8 mouse cellular contexts compared by ENCODE assay signal in the genomic region with DNA sequence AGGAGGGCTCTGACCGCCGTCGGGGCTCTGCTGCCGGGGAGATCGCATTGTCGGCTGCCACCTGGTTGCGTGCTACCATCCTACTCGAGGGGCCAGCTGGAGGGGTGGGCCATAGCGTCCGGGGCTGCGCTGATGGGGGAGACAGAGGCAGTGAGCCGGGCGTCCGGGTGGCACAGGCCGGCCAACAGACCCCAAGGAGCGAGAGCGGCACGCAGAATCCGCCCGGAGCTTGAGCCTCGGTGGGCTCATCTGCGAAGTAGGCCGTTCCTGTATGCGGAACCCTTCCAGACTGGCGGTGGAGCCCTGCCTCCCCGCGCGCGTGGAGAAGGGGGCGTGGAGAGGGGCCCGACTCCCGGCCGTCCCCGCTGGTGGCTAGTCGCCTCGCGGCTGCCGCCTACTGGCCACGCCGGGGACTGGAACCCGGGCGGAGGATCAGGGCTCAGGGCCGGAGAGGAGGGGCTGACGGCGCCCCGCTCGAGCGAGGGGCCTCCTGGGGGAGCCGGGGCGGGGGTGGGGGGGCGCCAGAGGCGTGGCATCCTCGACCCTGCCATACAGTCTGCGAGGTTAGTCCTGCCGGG. TPM values are rescaled to one million over a fixed set of nuclear protein-coding genes. Genes with fewer than 3 reads are reported as not detected.
DNase-seq lines count a peak whose midpoint lies in the region; ATAC-seq and TF ChIP-seq lines count a peak whose summit lies in the region.

No protein-coding gene starts in this region.

- peak overlapping the region; percentile 84 for H3K9ac ChIP-seq in ES-Bruce4 (ENCODE audit: low read depth, poor library complexity, severe bottlenecking)
- peak overlapping the region; percentile 73 for H3K9ac ChIP-seq in forebrain, embryonic 13.5 days
- peak overlapping the region; percentile 74 for H3K9ac ChIP-seq in liver, embryonic 16.5 days (ENCODE audit: low read depth, low read length)
- peak overlapping the region; percentile 73 for H3K9ac ChIP-seq in neural tube, embryonic 12.5 days
- peak overlapping the region; percentile 83 for H3K9ac ChIP-seq in stomach, postnatal 0 days (ENCODE audit: low read length)

- no peak for TF ChIP-seq EP300 in ES-Bruce4 (IDR thresholded peaks at IDR 0.05; ENCODE audit: insufficient read depth, low read depth, low read length)
- no peak for TF ChIP-seq EP300 in stomach, postnatal 0 days (optimal IDR thresholded peaks at IDR 0.05)

- H3K27me3 ChIP-seq in ES-Bruce4 (ENCODE audit: control insufficient read depth, insufficient read depth, low read length, poor library complexity, severe bottlenecking): no peaks in the 10 kb centered on the region; the same call in 1 of the 2 replicates
- peaks cover 23% of the 10 kb centered on the region for H3K27me3 ChIP-seq in forebrain, embryonic 13.5 days
- H3K27me3 ChIP-seq in liver, embryonic 16.5 days (ENCODE audit: control insufficient read depth, insufficient read depth, low read depth, low read length): peaks cover 26% of the 10 kb centered on the region
- H3K27me3 ChIP-seq in neural tube, embryonic 12.5 days (replicated peaks): peaks cover 30% of the 10 kb centered on the region; the same call in 1 of the 2 replicates
- H3K27me3 ChIP-seq in stomach, postnatal 0 days (ENCODE audit: control insufficient read depth, insufficient read depth, low read length): no peaks in the 10 kb centered on the region

- no peak overlapping the region for H3K27ac ChIP-seq in ES-Bruce4 (ENCODE audit: insufficient read depth, low read length)
- H3K27ac ChIP-seq in forebrain, embryonic 13.5 days: peak overlapping the region; percentile 80
- peak overlapping the region; percentile 87 for H3K27ac ChIP-seq in liver, embryonic 16.5 days (ENCODE audit: low read length)
- H3K27ac ChIP-seq in neural tube, embryonic 12.5 days: 0 out of 2 replicates have a peak overlapping the region, but pooled peaks have one; percentile 65
- peak overlapping the region; percentile 99 for H3K27ac ChIP-seq in stomach, postnatal 0 days (replicated peaks)

- H3K4me1 ChIP-seq in ES-Bruce4 (ENCODE audit: control insufficient read depth, insufficient read depth, low read length): peaks cover 1% of the 10 kb centered on the region
- H3K4me1 ChIP-seq in forebrain, embryonic 13.5 days: peaks cover 35% of the 10 kb centered on the region
- H3K4me1 ChIP-seq in liver, embryonic 16.5 days (ENCODE audit: control insufficient read depth, low read depth, low read length): peaks cover 7% of the 10 kb centered on the region
- peaks cover 26% of the 10 kb centered on the region for H3K4me1 ChIP-seq in neural tube, embryonic 12.5 days
- peaks cover 15% of the 10 kb centered on the region for H3K4me1 ChIP-seq in stomach, postnatal 0 days (replicated peaks; ENCODE audit: control insufficient read depth, insufficient read depth)

- intact Hi-C loops in heart, postnatal 10 days (cut with DNase I): loop anchor here (1.0 to 5.0 kb wide), 5 partner anchors 46 to 198 kb away; no protein-coding TSS in a partner anchor

- DNase-seq in heart, postnatal 10 days: peak; percentile 96 to 97
- peak; percentile 97 for DNase-seq in kidney, postnatal 4 days
- DNase-seq in stomach, postnatal 0 days (ENCODE audit: low spot score): peak; percentile 94

- peak overlapping the region; percentile 74 for H3K4me3 ChIP-seq in ES-Bruce4 (ENCODE audit: low read depth, low read length)
- H3K4me3 ChIP-seq in forebrain, embryonic 13.5 days: peak overlapping the region; percentile 69
- peak overlapping the region; percentile 86 for H3K4me3 ChIP-seq in liver, embryonic 16.5 days (ENCODE audit: low read depth, low read length)
- peak overlapping the region; percentile 68 for H3K4me3 ChIP-seq in neural tube, embryonic 12.5 days
- H3K4me3 ChIP-seq in stomach, postnatal 0 days (ENCODE audit: low read depth, low read length): peak overlapping the region; percentile 73

- WGBS in forebrain, embryonic 13.5 days: under 1% methylated on average over 40 of the region's 55 CpGs
- WGBS in liver, embryonic 16.5 days (ENCODE audit: insufficient replicate concordance): under 1% methylated on average over 54 of the region's 55 CpGs
- under 1% methylated on average over 54 of the region's 55 CpGs for WGBS in neural tube, embryonic 12.5 days
- WGBS in stomach, postnatal 0 days: 0% methylated on average over 46 of the region's 55 CpGs

- peak overlapping the region; percentile 93 for H3K4me2 ChIP-seq in forebrain, embryonic 13.5 days
- peak overlapping the region; percentile 100 for H3K4me2 ChIP-seq in liver, embryonic 16.5 days (ENCODE audit: low read depth, low read length)
- H3K4me2 ChIP-seq in neural tube, embryonic 12.5 days (replicated peaks): peak overlapping the region; percentile 99
- H3K4me2 ChIP-seq in stomach, postnatal 0 days (replicated peaks; ENCODE audit: low read depth): peak overlapping the region; percentile 96

- TF ChIP-seq CTCF in ES-Bruce4 (IDR thresholded peaks at IDR 0.05; ENCODE audit: low read depth, low read length): peak; percentile 52
- TF ChIP-seq CTCF in stomach, postnatal 0 days (IDR thresholded peaks at IDR 0.05; ENCODE audit: low read depth): peak; percentile 88

- ATAC-seq in cerebellum, adult (ENCODE audit: insufficient number of reproducible peaks, low FRiP score, low TSS enrichment): peak; percentile 47; the same call in 1 of the 2 replicates
- ATAC-seq in forebrain, embryonic 13.5 days: peak; percentile 75
- ATAC-seq in liver, embryonic 16.5 days (ENCODE audit: low read depth): peak; percentile 73
- peak; percentile 82 for ATAC-seq in neural tube, embryonic 12.5 days (ENCODE audit: low FRiP score, low read depth)
- peak; percentile 82 for ATAC-seq in stomach, postnatal 0 days (ENCODE audit: low FRiP score, low TSS enrichment)

- TF ChIP-seq POLR2A in ES-Bruce4 (IDR thresholded peaks at IDR 0.05; ENCODE audit: insufficient read depth, low read length): no peak

- no peaks in the 10 kb centered on the region for H3K36me3 ChIP-seq in ES-Bruce4 (ENCODE audit: control insufficient read depth, insufficient read depth, low read length, poor library complexity, severe bottlenecking)
- no peaks in the 10 kb centered on the region for H3K36me3 ChIP-seq in forebrain, embryonic 13.5 days (ENCODE audit: poor library complexity, severe bottlenecking)
- no peaks in the 10 kb centered on the region for H3K36me3 ChIP-seq in liver, embryonic 16.5 days (ENCODE audit: control insufficient read depth, insufficient read depth)
- no peaks in the 10 kb centered on the region for H3K36me3 ChIP-seq in neural tube, embryonic 12.5 days
- no peaks in the 10 kb centered on the region for H3K36me3 ChIP-seq in stomach, postnatal 0 days (ENCODE audit: control insufficient read depth, insufficient read depth, low read length)

- no peaks in the 10 kb centered on the region for H3K9me3 ChIP-seq in ES-Bruce4 (replicated peaks; ENCODE audit: control insufficient read depth, insufficient read depth, low read length, poor library complexity, severe bottlenecking)
- H3K9me3 ChIP-seq in forebrain, embryonic 13.5 days (replicated peaks): no peaks in the 10 kb centered on the region
- no peaks in the 10 kb centered on the region for H3K9me3 ChIP-seq in liver, embryonic 16.5 days (replicated peaks; ENCODE audit: control insufficient read depth, low read length)
- H3K9me3 ChIP-seq in neural tube, embryonic 12.5 days: no peaks in the 10 kb centered on the region
- H3K9me3 ChIP-seq in stomach, postnatal 0 days (ENCODE audit: control insufficient read depth, low read length): no peaks in the 10 kb centered on the region

RNA-seq across cellular contexts. Expression of a gene that starts 0.5 kb away (rescaled TPM):
- 1.9 and 2.8 TPM in 2 replicates for polyA plus RNA-seq in ES-Bruce4 (2011; ENCODE audit: insufficient read depth, insufficient read length, low read depth, missing spikeins)
- polyA plus RNA-seq in forebrain, embryonic 13.5 days (2015; fragmentation: Nextera tagmentation; extraction: Ambion mirVana): 1.3 and 1.5 TPM in 2 replicates
- 1 to 10 TPM; 1.2 to 1.5 TPM for total RNA-seq in heart, postnatal 10 days (2021)
- 0.72 and 0.77 TPM in 2 replicates for polyA plus RNA-seq in liver, embryonic 16.5 days (2015; fragmentation: Nextera tagmentation; extraction: Ambion mirVana)
- 3.0 and 3.6 TPM in 2 replicates for polyA plus RNA-seq in neural tube, embryonic 12.5 days (2016; fragmentation: Nextera tagmentation; extraction: Ambion mirVana)
- 7.3 and 8.4 TPM in 2 replicates for polyA plus RNA-seq in stomach, postnatal 0 days (2015; fragmentation: Nextera tagmentation; extraction: Ambion mirVana)

RNA-seq across cellular contexts. Expression of a gene that starts 3.6 kb away (rescaled TPM):
- not detected in 2 replicates for polyA plus RNA-seq in ES-Bruce4 (2011; ENCODE audit: insufficient read depth, insufficient read length, low read depth, missing spikeins)
- polyA plus RNA-seq in forebrain, embryonic 13.5 days (2015; fragmentation: Nextera tagmentation; extraction: Ambion mirVana): not detected in 2 replicates
- not detected for total RNA-seq in heart, postnatal 10 days (2021)
- polyA plus RNA-seq in liver, embryonic 16.5 days (2015; fragmentation: Nextera tagmentation; extraction: Ambion mirVana): not detected in 2 replicates
- polyA plus RNA-seq in neural tube, embryonic 12.5 days (2016; fragmentation: Nextera tagmentation; extraction: Ambion mirVana): not detected in 2 replicates
- not detected in 2 replicates for polyA plus RNA-seq in stomach, postnatal 0 days (2015; fragmentation: Nextera tagmentation; extraction: Ambion mirVana)

RNA-seq across cellular contexts. Expression of a gene that starts 5.8 kb away (rescaled TPM):
- not detected in 2 replicates for polyA plus RNA-seq in ES-Bruce4 (2011; ENCODE audit: insufficient read depth, insufficient read length, low read depth, missing spikeins)
- not detected in 2 replicates for polyA plus RNA-seq in forebrain, embryonic 13.5 days (2015; fragmentation: Nextera tagmentation; extraction: Ambion mirVana)
- not detected for total RNA-seq in heart, postnatal 10 days (2021)
- polyA plus RNA-seq in liver, embryonic 16.5 days (2015; fragmentation: Nextera tagmentation; extraction: Ambion mirVana): not detected in 2 replicates
- polyA plus RNA-seq in neural tube, embryonic 12.5 days (2016; fragmentation: Nextera tagmentation; extraction: Ambion mirVana): not detected in 2 replicates
- polyA plus RNA-seq in stomach, postnatal 0 days (2015; fragmentation: Nextera tagmentation; extraction: Ambion mirVana): not detected in 2 replicates

RNA-seq across cellular contexts. Expression of a gene that starts 11.1 kb away (rescaled TPM):
- not detected in 2 replicates for polyA plus RNA-seq in ES-Bruce4 (2011; ENCODE audit: insufficient read depth, insufficient read length, low read depth, missing spikeins)
- not detected in 2 replicates for polyA plus RNA-seq in forebrain, embryonic 13.5 days (2015; fragmentation: Nextera tagmentation; extraction: Ambion mirVana)
- total RNA-seq in heart, postnatal 10 days (2021): not detected
- polyA plus RNA-seq in liver, embryonic 16.5 days (2015; fragmentation: Nextera tagmentation; extraction: Ambion mirVana): not detected in 2 replicates
- polyA plus RNA-seq in neural tube, embryonic 12.5 days (2016; fragmentation: Nextera tagmentation; extraction: Ambion mirVana): not detected in 2 replicates
- polyA plus RNA-seq in stomach, postnatal 0 days (2015; fragmentation: Nextera tagmentation; extraction: Ambion mirVana): not detected in 2 replicates

RNA-seq across cellular contexts. Expression of a gene that starts 20.8 kb away (rescaled TPM):
- not detected in 2 replicates for polyA plus RNA-seq in ES-Bruce4 (2011; ENCODE audit: insufficient read depth, insufficient read length, low read depth, missing spikeins)
- not detected in 2 replicates for polyA plus RNA-seq in forebrain, embryonic 13.5 days (2015; fragmentation: Nextera tagmentation; extraction: Ambion mirVana)
- not detected for total RNA-seq in heart, postnatal 10 days (2021)
- polyA plus RNA-seq in liver, embryonic 16.5 days (2015; fragmentation: Nextera tagmentation; extraction: Ambion mirVana): not detected in 2 replicates
- polyA plus RNA-seq in neural tube, embryonic 12.5 days (2016; fragmentation: Nextera tagmentation; extraction: Ambion mirVana): not detected in 2 replicates
- 0.23 TPM in 1 of 2 replicates, not detected in the other for polyA plus RNA-seq in stomach, postnatal 0 days (2015; fragmentation: Nextera tagmentation; extraction: Ambion mirVana)
